Mouse (Mus musculus) kidney, embryonic 16.5 days (tissue): ENCODE data around the gene Sem1. TPM values are rescaled to one million over a fixed set of nuclear protein-coding genes. Genes with fewer than 3 reads are reported as not detected.
"Not testable (repeated sequence)": the region's sequence is repeated elsewhere in the genome, so short reads cannot be mapped to it uniquely, and the experiment has no call there.

Experiments used
- ATAC-seq: fragments of 200-750 bp; cut with Nextera tagmentation; 2 replicates; pipeline ENCODE4 v1.8.0; 2017; ENCODE audit warnings: moderate TSS enrichment; ENCODE audit not compliant: low FRiP score, low TSS enrichment
- H3K27ac ChIP-seq: fragments of 300-500 bp; sonication (generic); 2 replicates; pipeline ENCODE4 v1.5.1; 2014; ENCODE audit warnings: low read length
- H3K27me3 ChIP-seq: fragments of 300-500 bp; sonication (generic); 2 replicates; pipeline ENCODE4 v1.6.1; 2014; ENCODE audit warnings: low read length, control low read depth, mixed read lengths; ENCODE audit not compliant: insufficient read depth
- H3K36me3 ChIP-seq: fragments of 300-500 bp; sonication (generic); 2 replicates; pipeline ENCODE4 v1.6.1; 2014; ENCODE audit warnings: low read length, control low read depth, mixed read lengths; ENCODE audit not compliant: insufficient read depth
- H3K4me1 ChIP-seq: fragments of 300-500 bp; sonication (generic); 2 replicates; pipeline ENCODE4 v1.6.1; 2014; ENCODE audit warnings: low read length, control low read depth, mixed read lengths; ENCODE audit not compliant: insufficient read depth
- H3K4me2 ChIP-seq: fragments of 300-500 bp; sonication (generic); replicated peaks from 2 replicates; pipeline ENCODE4 v1.6.1; 2014; ENCODE audit warnings: low read depth, low read length
- H3K4me3 ChIP-seq: fragments of 300-500 bp; sonication (generic); 2 replicates; pipeline ENCODE4 v1.5.1; 2014; ENCODE audit warnings: mild to moderate bottlenecking, low read length
- H3K9ac ChIP-seq: fragments of 300-500 bp; sonication (generic); replicated peaks from 2 replicates; pipeline ENCODE4 v1.6.1; 2014; ENCODE audit warnings: low read length
- H3K9me3 ChIP-seq: fragments of 300-500 bp; sonication (generic); 2 replicates; pipeline ENCODE4 v1.6.1; 2016; ENCODE audit warnings: low read length, control low read depth
- WGBS: fragments of 180-500 bp; shearing (Covaris S2); extraction: QIAGEN DNeasy Blood & Tissue Kit; methylation state at CpG from one replicate; pipeline ENCODE4 v1.1.7; 2014; 5-methylcytosine and 5-hydroxymethylcytosine counted together
- polyA plus RNA-seq: library from polyadenylated mRNA; unstranded; fragments of >200 nt; fragmentation: Nextera tagmentation; extraction: Ambion mirVana; gene quantifications from 2 replicates; pipeline ENCODE4 v1.2.1, GENCODE M21; 2015

The Sem1 gene
- polyA plus RNA-seq, 1 experiment from 2014 or later: 211 TPM

DNA sequence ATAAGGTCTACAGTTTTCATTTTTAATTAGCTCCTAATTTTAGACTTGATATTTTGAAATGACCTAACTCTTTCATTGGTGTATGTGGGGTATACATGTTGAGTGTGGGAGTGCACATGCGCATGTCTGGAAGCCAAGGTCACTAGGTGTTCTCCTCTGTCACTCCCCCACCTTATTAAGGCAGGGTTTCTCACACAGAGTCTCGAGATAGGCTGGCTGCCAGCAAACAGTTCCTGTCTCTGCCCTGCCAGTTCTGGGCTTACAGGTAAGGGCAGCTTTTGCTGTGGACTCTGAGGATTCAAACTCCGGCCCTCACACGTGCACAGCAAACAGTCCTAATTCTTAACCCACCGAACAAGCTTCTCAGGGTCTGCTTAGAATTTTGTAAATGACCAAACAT is 14.8 kb downstream of the Sem1 start:
- no peak for ATAC-seq
- Histone ChIP-seq H3K36me3 (0 out of 2 replicates have a peak, but pooled peaks cover 4% of the 10 kb centered on the region), H3K27me3 (no peaks in the 10 kb centered on the region), H3K27ac (no peak overlapping the region), H3K4me1 (no peaks in the 10 kb centered on the region), H3K9ac (no peak overlapping the region), H3K4me2 (no peak overlapping the region), H3K9me3 (no peaks in the 10 kb centered on the region), H3K4me3 (no peak overlapping the region)
- 73% methylated on average over 5 of the region's 5 CpGs for WGBS

DNA sequence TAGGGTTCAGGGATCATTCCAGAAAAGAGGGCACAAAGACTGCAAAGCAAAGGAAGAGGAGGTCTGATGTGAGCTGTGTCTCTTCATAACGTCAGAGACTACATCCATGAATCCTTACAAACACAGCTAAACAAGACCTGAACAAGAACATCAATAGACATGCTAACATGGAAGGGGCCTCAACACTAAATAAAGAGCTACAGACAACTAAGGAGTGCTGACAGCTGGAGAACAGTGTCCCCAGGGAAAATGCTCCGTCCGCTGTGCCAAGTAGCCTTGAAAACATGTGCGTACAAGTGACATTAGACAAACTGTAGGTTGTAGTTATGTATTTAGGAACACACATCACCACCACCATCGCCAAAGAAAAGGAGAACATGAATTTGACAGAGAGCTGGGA is 15.7 kb downstream of the Sem1 start:
- 73% methylated on average over 5 of the region's 5 CpGs for WGBS
- ATAC-seq: no peak

DNA sequence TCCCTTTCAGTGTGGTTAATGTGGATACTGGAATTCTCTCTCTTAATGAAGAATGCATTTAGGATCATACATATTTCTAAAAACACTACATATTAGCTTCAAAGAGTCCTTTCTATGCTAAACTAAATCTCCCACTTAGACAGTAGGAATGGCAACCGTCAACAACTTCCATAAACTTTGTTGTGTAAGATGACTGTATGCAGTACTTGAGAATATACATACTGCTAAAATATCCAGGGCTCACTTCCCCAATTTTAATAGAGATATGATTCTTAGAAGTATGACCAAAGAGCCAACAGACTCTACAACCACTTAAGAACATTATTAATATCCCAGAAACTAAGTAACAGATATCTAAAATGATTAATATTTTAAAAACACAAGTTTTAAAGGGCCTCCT is 20.8 kb downstream of the Sem1 start:
- 89% methylated on average over 1 of the region's 1 CpGs for WGBS
- no peaks in the 10 kb centered on the region for H3K9me3 ChIP-seq
- no peak overlapping the region for H3K27ac ChIP-seq
- no peak for ATAC-seq
- H3K9ac ChIP-seq: no peak overlapping the region
- no peaks in the 10 kb centered on the region for H3K27me3 ChIP-seq
- H3K4me1 ChIP-seq: no peaks in the 10 kb centered on the region
- peaks cover 20% of the 10 kb centered on the region for H3K36me3 ChIP-seq
- no peak overlapping the region for H3K4me3 ChIP-seq
- H3K4me2 ChIP-seq: no peak overlapping the region

More for the DNA sequence above, 15.7 kb downstream of the Sem1 start:
- no peaks in the 10 kb centered on the region for H3K9me3 ChIP-seq
- H3K4me2 ChIP-seq: no peak overlapping the region
- peaks cover 6% of the 10 kb centered on the region for H3K36me3 ChIP-seq
- no peaks in the 10 kb centered on the region for H3K27me3 ChIP-seq
- no peaks in the 10 kb centered on the region for H3K4me1 ChIP-seq
- H3K27ac ChIP-seq: no peak overlapping the region
- no peak overlapping the region for H3K9ac ChIP-seq
- H3K4me3 ChIP-seq: no peak overlapping the region

DNA sequence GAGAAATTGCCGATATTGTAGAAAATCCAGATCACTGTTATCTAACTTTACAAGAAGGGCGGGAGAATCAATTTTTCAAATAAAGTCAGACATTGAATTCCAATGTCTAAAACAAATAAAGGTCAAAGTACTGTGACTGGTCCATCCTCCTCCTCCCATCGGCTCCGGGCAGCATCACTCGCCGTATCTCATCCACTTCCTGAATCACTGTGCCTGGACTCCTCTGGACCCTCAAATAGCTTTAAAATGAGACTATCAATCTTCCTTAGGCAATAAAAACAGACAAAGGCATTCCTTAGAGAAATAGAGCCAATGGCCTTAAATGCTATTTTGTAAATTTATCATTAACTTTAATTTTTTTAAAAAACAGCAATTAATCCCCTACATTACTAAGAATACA is 26.5 kb downstream of the Sem1 start:
- H3K9ac ChIP-seq: no peak overlapping the region
- no peak overlapping the region for H3K4me2 ChIP-seq
- H3K36me3 ChIP-seq: peaks cover 17% of the 10 kb centered on the region; the same call in 1 of the 2 replicates
- WGBS: 35% methylated on average over 6 of the region's 6 CpGs
- ATAC-seq: no peak
- H3K4me3 ChIP-seq: no peak overlapping the region
- H3K4me1 ChIP-seq: no peaks in the 10 kb centered on the region
- no peaks in the 10 kb centered on the region for H3K9me3 ChIP-seq
- no peak overlapping the region for H3K27ac ChIP-seq
- no peaks in the 10 kb centered on the region for H3K27me3 ChIP-seq

DNA sequence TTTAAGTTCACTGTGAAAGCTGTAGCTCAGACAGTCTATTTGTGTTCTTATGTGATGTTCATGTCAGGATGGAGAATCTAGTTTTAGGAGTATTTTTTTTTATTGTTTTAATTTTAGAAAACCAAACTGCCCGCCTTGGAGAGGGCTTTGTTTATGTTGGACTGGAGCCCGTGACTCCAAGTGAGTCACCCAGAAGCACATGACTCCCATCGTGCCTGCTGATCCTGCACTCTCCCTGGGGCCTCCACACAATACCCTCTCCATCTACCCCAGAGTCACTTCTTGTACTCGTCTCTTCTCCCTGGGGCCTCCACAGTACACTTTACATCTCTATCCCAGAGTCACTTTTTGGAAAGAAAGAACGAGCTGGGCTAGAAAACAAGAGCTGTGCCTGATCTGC is 30.5 kb downstream of the Sem1 start:
- no peak for ATAC-seq

DNA sequence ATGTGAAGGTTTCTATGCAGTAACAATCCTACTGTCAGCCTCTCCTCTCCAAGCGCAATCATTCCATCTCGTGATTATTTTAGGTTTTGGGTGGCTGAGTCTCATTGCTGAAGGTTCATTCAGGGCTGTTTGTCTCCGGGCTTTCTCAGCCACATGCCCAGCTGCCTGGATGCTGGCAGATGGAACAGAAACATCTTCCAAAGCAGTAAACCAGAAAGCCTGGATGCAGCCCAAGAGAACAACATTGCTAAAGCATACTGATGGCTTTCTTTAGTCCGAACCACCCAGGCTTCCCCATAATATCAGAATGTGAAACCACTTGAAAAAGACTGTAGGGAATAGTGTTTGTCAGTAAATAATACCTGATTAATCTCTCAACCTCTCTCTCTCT is 34.2 kb downstream of the Sem1 start:
- Histone ChIP-seq H3K27me3 (no peaks in the 10 kb centered on the region), H3K36me3 (no peaks in the 10 kb centered on the region), H3K4me3 (no peak overlapping the region), H3K4me1 (no peaks in the 10 kb centered on the region), H3K27ac (no peak overlapping the region), H3K9me3 (no peaks in the 10 kb centered on the region), H3K9ac (no peak overlapping the region), H3K4me2 (no peak overlapping the region)
- ATAC-seq: no peak
- 78% methylated on average over 4 of the region's 4 CpGs for WGBS

More for the DNA sequence above, 30.5 kb downstream of the Sem1 start:
- no peak overlapping the region for H3K9ac ChIP-seq
- H3K27me3 ChIP-seq: no peaks in the 10 kb centered on the region
- no peaks in the 10 kb centered on the region for H3K9me3 ChIP-seq
- H3K4me3 ChIP-seq: no peak overlapping the region
- WGBS: 38% methylated on average over 5 of the region's 5 CpGs
- no peaks in the 10 kb centered on the region for H3K4me1 ChIP-seq
- H3K36me3 ChIP-seq: no peaks in the 10 kb centered on the region
- H3K4me2 ChIP-seq: no peak overlapping the region
- no peak overlapping the region for H3K27ac ChIP-seq

DNA sequence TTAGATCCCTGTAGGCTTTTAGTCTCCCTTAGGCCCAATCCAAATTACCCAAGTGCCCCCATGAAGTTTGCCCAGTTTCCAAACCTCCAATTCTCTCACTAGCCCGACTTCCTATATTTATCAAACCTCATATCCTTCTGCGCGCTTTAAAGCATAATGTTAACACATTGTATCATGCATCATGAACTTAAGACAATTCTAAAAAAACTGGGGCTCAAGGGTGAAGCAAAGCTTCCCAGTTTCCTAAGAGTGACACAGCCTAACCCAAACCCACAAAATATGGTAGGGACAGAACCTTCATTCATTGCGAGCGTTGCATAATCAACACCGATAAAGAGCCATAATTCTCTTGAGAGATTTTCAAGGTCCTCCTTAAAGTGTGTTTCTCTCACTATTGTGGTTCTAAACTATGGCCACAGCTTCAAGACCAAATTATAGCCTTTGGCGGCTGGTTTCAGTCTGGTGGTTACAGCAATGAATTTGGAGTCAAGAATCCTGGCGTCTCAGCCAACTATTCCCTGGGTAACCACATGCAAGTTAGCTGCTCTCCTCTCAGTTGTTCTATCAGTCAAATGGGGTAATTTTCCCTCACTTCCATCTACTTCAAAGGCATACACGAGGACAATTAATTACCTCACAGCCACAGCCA is 34.7 kb downstream of the Sem1 start:
- 87% methylated on average over 9 of the region's 9 CpGs for WGBS

DNA sequence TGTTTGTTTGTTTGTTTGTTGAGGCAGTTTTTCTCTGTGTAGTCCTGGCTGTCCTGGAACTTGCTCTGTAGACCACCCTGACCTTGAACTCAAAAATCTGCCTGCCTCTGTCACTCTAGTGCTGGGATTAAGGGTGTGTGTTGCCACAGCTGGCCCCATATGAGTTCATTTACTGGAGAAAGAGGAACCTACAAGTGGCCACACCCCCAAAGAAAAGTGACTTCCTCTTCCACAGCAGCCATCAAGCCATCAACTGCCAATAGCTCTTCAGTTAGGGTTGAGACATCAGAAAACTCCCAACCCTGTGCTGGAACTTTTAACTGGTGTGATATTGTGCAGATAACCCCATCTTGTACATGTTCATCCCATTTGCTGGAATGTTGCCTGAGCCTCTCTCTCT is 36.3 kb downstream of the Sem1 start:
- Histone ChIP-seq H3K4me1 (no peaks in the 10 kb centered on the region), H3K9ac (no peak overlapping the region), H3K36me3 (no peaks in the 10 kb centered on the region), H3K9me3 (no peaks in the 10 kb centered on the region), H3K27me3 (no peaks in the 10 kb centered on the region), H3K27ac (no peak overlapping the region), H3K4me3 (no peak overlapping the region), H3K4me2 (no peak overlapping the region)
- ATAC-seq: no peak

More for the DNA sequence above, 34.7 kb downstream of the Sem1 start:
- no peak overlapping the region for H3K4me2 ChIP-seq
- no peaks in the 10 kb centered on the region for H3K4me1 ChIP-seq
- H3K27me3 ChIP-seq: no peaks in the 10 kb centered on the region
- no peak overlapping the region for H3K27ac ChIP-seq
- H3K9me3 ChIP-seq: no peaks in the 10 kb centered on the region
- no peaks in the 10 kb centered on the region for H3K36me3 ChIP-seq
- H3K9ac ChIP-seq: no peak overlapping the region
- no peak for ATAC-seq
- H3K4me3 ChIP-seq: no peak overlapping the region

DNA sequence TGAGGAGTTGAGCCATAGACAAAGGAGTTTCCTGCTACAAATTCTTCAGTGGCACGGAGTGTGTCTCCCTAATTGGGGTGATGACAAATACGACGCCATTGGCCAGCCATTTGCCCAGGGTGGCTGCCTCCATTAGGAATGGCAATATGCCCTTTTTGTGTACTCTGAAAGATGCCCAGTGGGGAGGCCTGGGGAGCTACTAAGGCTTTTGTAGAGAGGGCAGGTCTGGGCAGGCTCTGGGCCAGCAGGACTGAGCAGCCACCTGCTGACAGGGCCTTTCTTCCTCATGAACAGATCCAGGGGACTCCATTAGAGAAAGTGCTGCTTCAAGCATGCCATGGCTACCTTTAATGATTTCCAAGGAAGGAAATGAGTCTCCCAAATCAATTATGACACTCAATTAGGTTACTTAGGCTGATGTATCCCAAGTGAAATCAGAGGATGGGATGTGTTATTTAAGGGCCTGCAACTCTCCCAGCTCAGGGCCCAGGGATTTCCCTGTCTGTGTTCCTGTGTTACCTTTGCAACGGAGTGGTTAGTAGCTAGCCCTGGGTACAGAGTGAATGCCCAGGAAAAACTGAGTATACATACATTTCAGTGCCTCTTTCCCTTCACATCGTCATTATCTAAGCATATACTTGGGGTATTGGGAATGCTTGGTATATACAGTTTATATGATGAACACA is 41.5 kb downstream of the Sem1 start:
- H3K27me3 ChIP-seq: no peaks in the 10 kb centered on the region
- no peaks in the 10 kb centered on the region for H3K4me1 ChIP-seq
- H3K4me2 ChIP-seq: no peak overlapping the region
- ATAC-seq: no peak
- H3K4me3 ChIP-seq: no peak overlapping the region
- no peak overlapping the region for H3K27ac ChIP-seq
- H3K9me3 ChIP-seq: no peaks in the 10 kb centered on the region
- WGBS: 70% methylated on average over 5 of the region's 5 CpGs
- no peak overlapping the region for H3K9ac ChIP-seq
- H3K36me3 ChIP-seq: no peaks in the 10 kb centered on the region

DNA sequence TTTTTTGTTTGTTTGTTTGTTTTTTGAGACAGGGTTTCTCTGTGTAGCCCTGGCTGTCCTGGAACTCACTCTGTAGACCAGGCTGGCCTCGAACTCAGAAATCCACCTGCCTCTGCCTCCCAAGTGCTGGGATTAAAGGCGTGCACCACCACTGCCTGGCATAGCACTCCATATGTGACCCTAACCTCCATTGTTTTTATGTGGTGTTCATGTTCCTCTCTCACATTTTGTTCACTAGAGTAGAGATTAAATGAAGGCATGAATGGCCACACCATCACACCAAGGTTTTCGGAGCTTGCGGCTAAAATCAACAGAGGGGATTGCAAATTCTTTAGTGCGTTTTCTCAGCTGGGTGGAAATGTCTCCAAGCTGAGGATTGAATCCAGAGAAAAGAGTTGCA is 42.1 kb downstream of the Sem1 start:
- H3K4me2 ChIP-seq, ATAC-seq, H3K9ac ChIP-seq, H3K27me3 ChIP-seq, H3K27ac ChIP-seq, H3K9me3 ChIP-seq, H3K36me3 ChIP-seq, H3K4me3 ChIP-seq, H3K4me1 ChIP-seq: not testable (repeated sequence)
- WGBS: 92% methylated on average over 4 of the region's 5 CpGs
